Mouse (Mus musculus) retina, embryonic 14.5 days (tissue): ENCODE results near the gene Dagla.

Experiments used
- DNase-seq: peaks from one replicate; pipeline ENCODE4 v3.0.0-alpha.2; 2015; ENCODE audit warnings: low spot score

Gene Dagla

GRCm38 (mm10) chr19:10279668-10280067, 25.0 kb downstream of the Dagla start:
- no peak for DNase-seq

- no peak for DNase-seq
Measured at GRCm38 (mm10) chr19:10278669-10279324, 25.9 kb downstream of the Dagla start.

GRCm38 (mm10) chr19:10277759-10278158, 26.9 kb downstream of the Dagla start:
- DNase-seq, result no peak

GRCm38 (mm10) chr19:10277331-10277730, 27.3 kb downstream of the Dagla start:
- DNase-seq, result peak; percentile 82

- DNase-seq, result no peak
Measured at GRCm38 (mm10) chr19:10276483-10277144, 28.1 kb downstream of the Dagla start.

- DNase-seq, result no peak
Measured at GRCm38 (mm10) chr19:10274056-10274455, 30.6 kb downstream of the Dagla start.

- peak; percentile 60 for DNase-seq
Measured at GRCm38 (mm10) chr19:10272746-10273145, 31.9 kb downstream of the Dagla start.

GRCm38 (mm10) chr19:10271592-10271991, 33.1 kb downstream of the Dagla start:
- DNase-seq, result no peak

- DNase-seq, result no peak
Measured at GRCm38 (mm10) chr19:10270356-10270755, 34.3 kb downstream of the Dagla start.

GRCm38 (mm10) chr19:10268851-10269250, 35.8 kb downstream of the Dagla start:
- no peak for DNase-seq

- no peak for DNase-seq
Measured at GRCm38 (mm10) chr19:10267953-10268352, 36.7 kb downstream of the Dagla start.

- DNase-seq, result peak; percentile 74
Measured at GRCm38 (mm10) chr19:10267057-10267456, 37.6 kb downstream of the Dagla start.

GRCm38 (mm10) chr19:10266196-10266850, 38.4 kb downstream of the Dagla start:
- DNase-seq, result peak; percentile 85

- no peak for DNase-seq
Measured at GRCm38 (mm10) chr19:10261369-10261768, 43.3 kb downstream of the Dagla start.

- DNase-seq, result peak; percentile 91
Measured at GRCm38 (mm10) chr19:10258279-10259011, 46.2 kb downstream of the Dagla start.

- DNase-seq, result no peak
Measured at GRCm38 (mm10) chr19:10248128-10248527, 56.5 kb downstream of the Dagla start.

- DNase-seq, result no peak
Measured at GRCm38 (mm10) chr19:10247165-10247564, 57.5 kb downstream of the Dagla start.

GRCm38 (mm10) chr19:10244183-10244582, 60.5 kb downstream of the Dagla start:
- DNase-seq, result peak; percentile 66

GRCm38 (mm10) chr19:10242916-10243315, 61.8 kb downstream of the Dagla start:
- DNase-seq, result peak; percentile 35

GRCm38 (mm10) chr19:10240654-10241305, 63.9 kb downstream of the Dagla start, which contains the start of gene Myrf:
Gene Myrf, minus strand, starts transcription at chr19:10240748.
- DNase-seq, result peak; percentile 82

- no peak for DNase-seq
Measured at GRCm38 (mm10) chr19:10239975-10240653, 64.6 kb downstream of the Dagla start.
